Mouse (Mus musculus) myocyte (in vitro differentiated cells): ENCODE measurements around the gene Abcc4.

Source experiments
- CEBPB ChIP-seq: IDR thresholded peaks from 2 replicates; pipeline ENCODE4 v1.6.1; 2011; ENCODE audit warnings: mild to moderate bottlenecking, moderate library complexity; ENCODE audit not compliant: poor library complexity, insufficient read depth, severe bottlenecking
- E2F4 ChIP-seq: IDR thresholded peaks from one replicate; pipeline ENCODE4 v1.6.1; 2011; ENCODE audit warnings: mild to moderate bottlenecking, control low read depth, moderate library complexity; ENCODE audit not compliant: insufficient read depth
- MAX ChIP-seq: IDR thresholded peaks from one replicate; pipeline ENCODE4 v1.6.1; 2011; ENCODE audit warnings: low read depth, mild to moderate bottlenecking, control low read depth
- POLR2A ChIP-seq: IDR thresholded peaks from one replicate; pipeline ENCODE4 v1.6.1; 2011; ENCODE audit warnings: low read depth, mild to moderate bottlenecking, control low read depth, moderate library complexity; ENCODE audit not compliant: insufficient read length
- POLR2AphosphoS2 ChIP-seq: IDR thresholded peaks from one replicate; pipeline ENCODE4 v1.6.1; 2011; ENCODE audit warnings: low read depth, control low read depth; ENCODE audit not compliant: insufficient read length
- REST ChIP-seq: IDR thresholded peaks from one replicate; pipeline ENCODE4 v1.6.1; 2011; ENCODE audit warnings: mild to moderate bottlenecking, control low read depth, moderate library complexity; ENCODE audit not compliant: insufficient read depth, insufficient read length
- TCF12 ChIP-seq: IDR thresholded peaks from one replicate; pipeline ENCODE4 v1.6.1; 2011; ENCODE audit warnings: mild to moderate bottlenecking, control low read depth; ENCODE audit not compliant: poor library complexity, insufficient read depth, severe bottlenecking
- TCF3 ChIP-seq: IDR thresholded peaks from one replicate; pipeline ENCODE4 v1.6.1; 2011; ENCODE audit warnings: low read depth, control low read depth; ENCODE audit not compliant: insufficient read length
- USF1 ChIP-seq: IDR thresholded peaks from one replicate; pipeline ENCODE4 v1.6.1; 2011; ENCODE audit warnings: low read depth, mild to moderate bottlenecking, control low read depth, moderate library complexity

DNA sequence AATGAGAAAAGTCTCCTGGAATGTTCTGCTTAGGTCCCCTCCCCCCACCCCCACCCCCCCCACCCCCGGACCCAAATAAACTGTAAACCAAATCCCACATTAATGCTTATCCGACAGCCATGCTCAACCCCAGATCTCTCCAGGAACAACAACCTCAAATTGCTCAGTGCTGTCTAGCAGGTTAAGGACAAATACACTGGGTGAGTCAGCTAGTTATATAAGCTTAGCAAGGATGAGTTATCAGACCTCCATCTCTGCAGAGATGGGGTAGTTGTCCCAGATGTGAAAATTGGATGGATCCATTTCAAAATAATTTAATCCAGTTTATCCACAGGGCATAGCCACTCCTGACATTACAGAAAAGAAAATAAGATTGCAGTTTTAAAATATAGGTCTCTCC, 210.6 kb downstream of the Abcc4 start:
- TF ChIP-seq E2F4 (no peak), TCF12 (no peak), POLR2A (no peak), MAX (no peak), CEBPB (no peak), USF1 (no peak), POLR2AphosphoS2 (no peak), TCF3 (no peak), REST (no peak)
